Mouse (Mus musculus): ENCODE measurements around the gene Tshz3. TPM values are rescaled to one million over a fixed set of nuclear protein-coding genes. Genes with fewer than 3 reads are reported as not detected.

The Tshz3 gene
- polyA plus RNA-seq, 1 experiment from 2014 or later = 23.3 TPM

DNA sequence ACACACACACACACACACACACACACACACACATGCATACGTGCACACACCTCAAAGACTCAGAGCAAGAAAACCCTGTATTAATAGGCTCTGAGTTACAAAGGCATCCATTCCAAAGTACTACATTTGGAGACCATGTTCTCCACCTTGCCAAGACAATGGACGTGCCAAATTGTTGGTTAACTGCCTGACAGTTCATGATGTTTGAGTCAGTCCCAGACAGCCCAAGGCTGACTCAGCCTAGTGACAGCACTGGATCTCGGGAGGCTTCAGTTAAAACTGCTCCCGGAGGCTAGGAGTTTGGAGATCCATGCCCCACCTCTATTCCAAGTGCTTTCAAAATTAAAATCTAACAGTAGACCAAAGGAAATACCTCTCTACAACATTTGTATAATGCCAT is 79.0 kb downstream of the Tshz3 start:
- no peaks in the 10 kb centered on the region; the same call in 1 of the 2 replicates for H3K36me3 ChIP-seq (ENCODE audit: control insufficient read depth, insufficient read depth, low read length)
- WGBS = 83% methylated on average over 4 of the region's 4 CpGs
- ATAC-seq (ENCODE audit: insufficient number of reproducible peaks, insufficient read depth, low FRiP score, low read depth) = no peak
- no peaks in the 10 kb centered on the region for H3K4me1 ChIP-seq (ENCODE audit: control insufficient read depth, insufficient read depth, low read length)
- H3K4me2 ChIP-seq (replicated peaks; ENCODE audit: low read depth, low read length) = no peak overlapping the region
- H3K9ac ChIP-seq (replicated peaks; ENCODE audit: low read depth, low read length) = no peak overlapping the region
- H3K27me3 ChIP-seq (ENCODE audit: control insufficient read depth, insufficient read depth, low read length) = no peaks in the 10 kb centered on the region
- H3K9me3 ChIP-seq (ENCODE audit: control insufficient read depth, low read depth, low read length) = no peaks in the 10 kb centered on the region
- no peak overlapping the region for H3K27ac ChIP-seq (ENCODE audit: low read length)
- H3K4me3 ChIP-seq (ENCODE audit: low read depth, low read length) = no peak overlapping the region

DNA sequence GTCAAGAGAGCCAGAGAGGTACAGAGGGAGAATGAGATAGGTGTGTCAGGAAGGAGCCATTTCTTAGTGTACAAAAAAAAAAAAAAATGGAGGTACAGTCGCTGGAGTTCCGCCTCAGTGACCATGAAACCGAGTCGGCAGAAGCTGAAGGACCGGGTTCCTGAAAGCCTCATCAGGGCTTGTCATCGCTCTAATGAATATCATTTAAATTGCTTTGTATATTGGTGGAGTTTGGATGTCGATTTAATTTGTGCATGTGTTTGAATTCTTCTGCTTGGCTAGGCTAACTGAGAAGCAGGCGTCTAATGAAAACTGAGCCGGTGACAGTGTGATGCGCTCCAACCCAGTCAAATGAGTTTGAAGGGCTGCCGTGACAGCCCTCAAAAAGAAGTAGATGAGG is 80.5 kb downstream of the Tshz3 start:
- Histone ChIP-seq H3K9me3 (ENCODE audit: control insufficient read depth, low read depth, low read length) (no peaks in the 10 kb centered on the region), H3K9ac (replicated peaks; ENCODE audit: low read depth, low read length) (no peak overlapping the region)

DNA sequence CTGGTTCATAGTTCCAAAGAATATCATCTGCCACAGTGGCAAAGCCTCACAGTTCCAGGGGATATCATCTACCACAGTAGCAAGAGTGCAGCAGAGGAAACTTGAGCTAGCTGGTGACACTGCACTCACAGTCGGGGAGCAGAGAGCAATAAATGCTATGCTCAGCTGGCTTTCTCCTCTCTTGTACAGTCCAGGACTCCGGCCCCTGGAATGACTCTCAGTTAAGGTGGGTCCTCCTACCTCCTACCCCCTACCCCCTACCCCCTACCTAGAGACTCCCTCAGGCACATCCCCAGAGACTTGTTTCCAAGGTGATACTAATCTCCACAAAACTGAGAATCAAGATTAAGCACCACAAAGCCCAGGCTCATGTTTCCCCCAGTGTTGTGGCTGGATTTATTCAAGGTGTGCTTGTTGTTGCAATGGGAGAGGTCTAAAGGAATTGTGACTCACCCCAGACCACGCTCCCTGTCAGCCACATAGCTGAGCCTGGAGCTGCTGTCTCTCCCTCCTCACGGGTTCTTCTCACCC is 86.4 kb downstream of the Tshz3 start:
- Histone ChIP-seq H3K27me3 (ENCODE audit: control insufficient read depth, insufficient read depth, low read length) (no peaks in the 10 kb centered on the region), H3K27ac (ENCODE audit: low read length) (no peak overlapping the region), H3K36me3 (ENCODE audit: control insufficient read depth, insufficient read depth, low read length) (no peaks in the 10 kb centered on the region), H3K4me1 (ENCODE audit: control insufficient read depth, insufficient read depth, low read length) (peaks cover 15% of the 10 kb centered on the region; the same call in 1 of the 2 replicates), H3K9ac (replicated peaks; ENCODE audit: low read depth, low read length) (no peak overlapping the region), H3K9me3 (ENCODE audit: control insufficient read depth, low read depth, low read length) (no peaks in the 10 kb centered on the region), H3K4me2 (replicated peaks; ENCODE audit: low read depth, low read length) (no peak overlapping the region), H3K4me3 (ENCODE audit: low read depth, low read length) (no peak overlapping the region)
- WGBS = 57% methylated on average over 4 of the region's 4 CpGs
- ATAC-seq (ENCODE audit: insufficient number of reproducible peaks, insufficient read depth, low FRiP score, low read depth) = no peak

More for the DNA sequence above, 80.5 kb downstream of the Tshz3 start:
- H3K36me3 ChIP-seq (ENCODE audit: control insufficient read depth, insufficient read depth, low read length) = no peaks in the 10 kb centered on the region
- H3K4me2 ChIP-seq (replicated peaks; ENCODE audit: low read depth, low read length) = no peak overlapping the region
- no peak overlapping the region for H3K4me3 ChIP-seq (ENCODE audit: low read depth, low read length)
- WGBS = 91% methylated on average over 11 of the region's 11 CpGs
- ATAC-seq (ENCODE audit: insufficient number of reproducible peaks, insufficient read depth, low FRiP score, low read depth) = no peak
- H3K4me1 ChIP-seq (ENCODE audit: control insufficient read depth, insufficient read depth, low read length) = no peaks in the 10 kb centered on the region
- no peaks in the 10 kb centered on the region for H3K27me3 ChIP-seq (ENCODE audit: control insufficient read depth, insufficient read depth, low read length)
- no peak overlapping the region for H3K27ac ChIP-seq (ENCODE audit: low read length)

DNA sequence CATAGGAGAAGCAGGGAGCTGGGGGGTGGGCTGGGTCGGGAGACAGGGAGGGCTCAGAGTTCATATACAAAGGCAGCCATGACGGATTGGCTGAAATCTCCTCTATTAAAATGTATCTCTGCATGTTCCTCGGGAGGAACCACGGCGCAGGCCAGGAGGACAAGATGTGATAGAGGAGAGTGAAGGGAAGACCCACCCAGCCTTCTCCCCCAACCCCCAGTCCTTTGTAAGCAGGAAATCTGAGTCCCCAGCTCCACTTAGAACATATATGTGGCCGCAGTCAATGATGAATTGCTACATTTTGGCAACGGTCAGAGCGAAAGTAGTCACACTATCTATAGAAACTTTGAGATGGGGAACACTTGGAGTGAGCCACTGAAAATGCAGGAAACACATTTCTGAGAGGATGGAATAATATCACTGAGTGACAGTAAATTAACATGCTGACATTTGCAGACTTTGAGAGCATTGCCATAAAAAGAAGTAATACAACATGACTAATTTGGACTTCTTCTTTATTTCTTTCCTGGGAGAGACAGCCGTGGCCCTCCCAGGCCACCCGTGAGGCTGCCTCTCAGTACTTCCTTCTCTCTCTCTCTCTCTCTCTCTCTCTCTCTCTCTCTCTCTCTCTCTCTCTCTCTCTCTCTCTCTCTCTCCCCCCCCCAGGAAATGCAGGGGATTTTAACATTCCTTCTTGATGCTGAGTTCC is 88.9 kb downstream of the Tshz3 start:
- Histone ChIP-seq H3K27me3 (ENCODE audit: control insufficient read depth, insufficient read depth, low read length) (no peaks in the 10 kb centered on the region), H3K27ac (ENCODE audit: low read length) (peak overlapping the region; percentile 84), H3K9ac (replicated peaks; ENCODE audit: low read depth, low read length) (no peak overlapping the region), H3K36me3 (ENCODE audit: control insufficient read depth, insufficient read depth, low read length) (no peaks in the 10 kb centered on the region), H3K4me3 (ENCODE audit: low read depth, low read length) (no peak overlapping the region), H3K4me1 (ENCODE audit: control insufficient read depth, insufficient read depth, low read length) (peaks cover 15% of the 10 kb centered on the region; the same call in 1 of the 2 replicates), H3K4me2 (replicated peaks; ENCODE audit: low read depth, low read length) (peak overlapping the region; percentile 26), H3K9me3 (ENCODE audit: control insufficient read depth, low read depth, low read length) (no peaks in the 10 kb centered on the region)
- WGBS = 21% methylated on average over 10 of the region's 10 CpGs
- peak; percentile 66; the same call in 1 of the 2 replicates for ATAC-seq (ENCODE audit: insufficient number of reproducible peaks, insufficient read depth, low FRiP score, low read depth)

DNA sequence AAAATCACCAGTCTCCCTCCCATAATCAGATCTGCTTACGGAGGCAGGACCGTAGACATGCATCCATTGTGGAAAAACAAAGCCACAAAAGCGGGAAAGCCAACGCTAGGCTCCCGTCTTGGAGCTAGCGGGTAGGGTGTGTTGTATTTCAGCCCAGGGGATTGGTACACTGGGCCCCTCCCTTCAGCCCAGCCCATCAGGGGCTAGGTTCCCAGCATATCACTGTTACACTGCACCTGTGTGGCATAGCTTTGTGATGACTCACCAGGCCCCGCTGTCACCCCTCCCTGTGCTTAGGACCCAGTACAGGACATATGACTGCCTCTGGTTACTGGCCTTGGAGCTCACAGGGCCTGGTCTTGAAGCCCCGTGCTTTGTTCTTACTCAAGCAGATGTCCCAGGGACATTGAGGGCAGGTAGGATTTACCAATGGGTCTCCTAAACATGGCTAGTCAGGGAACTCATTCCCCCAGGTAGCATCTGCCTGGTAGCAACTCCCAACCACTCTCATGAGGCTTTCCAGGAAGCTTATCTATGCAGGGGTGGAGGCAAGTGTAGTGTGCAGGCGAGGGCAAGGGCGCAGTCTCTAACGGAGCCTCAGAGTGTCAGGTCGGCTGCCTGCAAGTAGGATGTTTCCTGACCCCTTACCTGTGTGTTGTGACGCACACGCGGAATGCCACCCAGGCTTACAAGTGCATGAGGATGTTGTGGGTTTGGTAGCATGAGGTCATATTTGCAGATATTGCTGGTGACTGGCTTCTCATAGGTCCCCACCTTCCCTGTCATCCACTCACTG is 98.7 kb downstream of the Tshz3 start:
- no peak overlapping the region for H3K4me2 ChIP-seq (replicated peaks; ENCODE audit: low read depth, low read length)
- no peak overlapping the region for H3K4me3 ChIP-seq (ENCODE audit: low read depth, low read length)
- WGBS = 74% methylated on average over 15 of the region's 15 CpGs
- ATAC-seq (ENCODE audit: insufficient number of reproducible peaks, insufficient read depth, low FRiP score, low read depth) = peak; percentile 95
- H3K36me3 ChIP-seq (ENCODE audit: control insufficient read depth, insufficient read depth, low read length) = no peaks in the 10 kb centered on the region
- H3K9me3 ChIP-seq (ENCODE audit: control insufficient read depth, low read depth, low read length) = no peaks in the 10 kb centered on the region
- no peaks in the 10 kb centered on the region for H3K4me1 ChIP-seq (ENCODE audit: control insufficient read depth, insufficient read depth, low read length)
- H3K27ac ChIP-seq (ENCODE audit: low read length) = no peak overlapping the region
- no peaks in the 10 kb centered on the region for H3K27me3 ChIP-seq (ENCODE audit: control insufficient read depth, insufficient read depth, low read length)
- no peak overlapping the region for H3K9ac ChIP-seq (replicated peaks; ENCODE audit: low read depth, low read length)
